Mouse (Mus musculus): ENCODE results near the gene Cybrd1. TPM values are rescaled to one million over a fixed set of nuclear protein-coding genes. Genes with fewer than 3 reads are reported as not detected.

Gene Cybrd1
- polyA plus RNA-seq, 1 experiment from 2014 or later = 2.8 TPM

GRCm38 (mm10) chr2:71155486-71155885 lies 37.8 kb downstream of the Cybrd1 start:
- H3K27me3 ChIP-seq = no peaks in the 10 kb centered on the region
- no peak overlapping the region for H3K9ac ChIP-seq (replicated peaks)
- no peak overlapping the region for H3K4me3 ChIP-seq (replicated peaks)
- ATAC-seq (ENCODE audit: insufficient number of reproducible peaks, insufficient read depth, low FRiP score, low TSS enrichment, low read depth) = no peak; the same call in none of the 2 replicates
- H3K9me3 ChIP-seq = peaks cover 4% of the 10 kb centered on the region; the same call in 1 of the 2 replicates
- H3K4me2 ChIP-seq = no peak overlapping the region
- 9% methylated on average over 8 of the region's 8 CpGs for WGBS
- H3K4me1 ChIP-seq (replicated peaks) = no peaks in the 10 kb centered on the region
- H3K36me3 ChIP-seq = no peaks in the 10 kb centered on the region
- no peak overlapping the region for H3K27ac ChIP-seq

GRCm38 (mm10) chr2:71156446-71156845 lies 38.7 kb downstream of the Cybrd1 start:
- Histone ChIP-seq H3K4me2 (no peak overlapping the region), H3K4me1 (replicated peaks) (no peaks in the 10 kb centered on the region), H3K27me3 (no peaks in the 10 kb centered on the region), H3K36me3 (no peaks in the 10 kb centered on the region), H3K9me3 (peaks cover 4% of the 10 kb centered on the region; the same call in 1 of the 2 replicates), H3K4me3 (replicated peaks) (no peak overlapping the region), H3K27ac (no peak overlapping the region), H3K9ac (replicated peaks) (no peak overlapping the region)
- 93% methylated on average over 8 of the region's 8 CpGs for WGBS
- ATAC-seq (ENCODE audit: insufficient number of reproducible peaks, insufficient read depth, low FRiP score, low TSS enrichment, low read depth) = no peak

- no peak for ATAC-seq (ENCODE audit: insufficient number of reproducible peaks, insufficient read depth, low FRiP score, low TSS enrichment, low read depth)
- Histone ChIP-seq H3K36me3 (no peaks in the 10 kb centered on the region), H3K9ac (replicated peaks) (no peak overlapping the region), H3K4me3 (replicated peaks) (no peak overlapping the region), H3K27ac (no peak overlapping the region), H3K4me1 (replicated peaks) (peaks cover 5% of the 10 kb centered on the region), H3K4me2 (no peak overlapping the region), H3K27me3 (no peaks in the 10 kb centered on the region), H3K9me3 (no peaks in the 10 kb centered on the region)
- 95% methylated on average over 8 of the region's 8 CpGs for WGBS
Observed at GRCm38 (mm10) chr2:71157881-71158280, 40.2 kb downstream of the Cybrd1 start.

- no peak overlapping the region for H3K9ac ChIP-seq (replicated peaks)
- 87% methylated on average over 16 of the region's 16 CpGs for WGBS
- no peak for ATAC-seq (ENCODE audit: insufficient number of reproducible peaks, insufficient read depth, low FRiP score, low TSS enrichment, low read depth)
- H3K9me3 ChIP-seq = no peaks in the 10 kb centered on the region
- H3K4me1 ChIP-seq (replicated peaks) = peaks cover 5% of the 10 kb centered on the region
- no peak overlapping the region for H3K4me3 ChIP-seq (replicated peaks)
- H3K4me2 ChIP-seq = no peak overlapping the region
- no peak overlapping the region for H3K27ac ChIP-seq
- H3K36me3 ChIP-seq = no peaks in the 10 kb centered on the region
- H3K27me3 ChIP-seq = no peaks in the 10 kb centered on the region
Observed at GRCm38 (mm10) chr2:71159576-71160306, 42.0 kb downstream of the Cybrd1 start.

GRCm38 (mm10) chr2:71160307-71160861 lies 42.7 kb downstream of the Cybrd1 start:
- H3K4me3 ChIP-seq (replicated peaks) = no peak overlapping the region
- H3K27ac ChIP-seq = no peak overlapping the region
- peaks cover 5% of the 10 kb centered on the region for H3K4me1 ChIP-seq (replicated peaks)
- H3K27me3 ChIP-seq = no peaks in the 10 kb centered on the region
- ATAC-seq (ENCODE audit: insufficient number of reproducible peaks, insufficient read depth, low FRiP score, low TSS enrichment, low read depth) = no peak
- no peaks in the 10 kb centered on the region for H3K36me3 ChIP-seq
- no peak overlapping the region for H3K9ac ChIP-seq (replicated peaks)
- H3K4me2 ChIP-seq = no peak overlapping the region
- 82% methylated on average over 11 of the region's 11 CpGs for WGBS
- no peaks in the 10 kb centered on the region for H3K9me3 ChIP-seq

GRCm38 (mm10) chr2:71161558-71161957 lies 43.8 kb downstream of the Cybrd1 start:
- H3K4me3 ChIP-seq (replicated peaks) = no peak overlapping the region
- H3K4me2 ChIP-seq = no peak overlapping the region
- 87% methylated on average over 7 of the region's 7 CpGs for WGBS
- ATAC-seq (ENCODE audit: insufficient number of reproducible peaks, insufficient read depth, low FRiP score, low TSS enrichment, low read depth) = no peak
- H3K36me3 ChIP-seq = no peaks in the 10 kb centered on the region
- H3K27me3 ChIP-seq = no peaks in the 10 kb centered on the region
- no peaks in the 10 kb centered on the region for H3K9me3 ChIP-seq
- no peak overlapping the region for H3K27ac ChIP-seq
- H3K4me1 ChIP-seq (replicated peaks) = peaks cover 5% of the 10 kb centered on the region
- H3K9ac ChIP-seq (replicated peaks) = no peak overlapping the region

GRCm38 (mm10) chr2:71162831-71163621 lies 45.3 kb downstream of the Cybrd1 start:
- H3K27ac ChIP-seq = no peak overlapping the region
- no peaks in the 10 kb centered on the region for H3K36me3 ChIP-seq
- no peak for ATAC-seq (ENCODE audit: insufficient number of reproducible peaks, insufficient read depth, low FRiP score, low TSS enrichment, low read depth)
- H3K27me3 ChIP-seq = no peaks in the 10 kb centered on the region
- 81% methylated on average over 25 of the region's 25 CpGs for WGBS
- no peaks in the 10 kb centered on the region for H3K9me3 ChIP-seq
- peaks cover 5% of the 10 kb centered on the region for H3K4me1 ChIP-seq (replicated peaks)
- H3K4me2 ChIP-seq = no peak overlapping the region
- no peak overlapping the region for H3K9ac ChIP-seq (replicated peaks)
- H3K4me3 ChIP-seq (replicated peaks) = no peak overlapping the region

- H3K4me3 ChIP-seq (replicated peaks) = no peak overlapping the region
- WGBS = 79% methylated on average over 4 of the region's 4 CpGs
Observed at GRCm38 (mm10) chr2:71167211-71167610, 49.5 kb downstream of the Cybrd1 start.

GRCm38 (mm10) chr2:71168461-71169021 lies 50.8 kb downstream of the Cybrd1 start:
- Histone ChIP-seq H3K4me2 (no peak overlapping the region), H3K4me3 (replicated peaks) (no peak overlapping the region), H3K27me3 (no peaks in the 10 kb centered on the region), H3K9me3 (no peaks in the 10 kb centered on the region), H3K27ac (no peak overlapping the region), H3K36me3 (no peaks in the 10 kb centered on the region), H3K4me1 (replicated peaks) (no peaks in the 10 kb centered on the region), H3K9ac (replicated peaks) (no peak overlapping the region)
- 65% methylated on average over 10 of the region's 10 CpGs for WGBS
- no peak for ATAC-seq (ENCODE audit: insufficient number of reproducible peaks, insufficient read depth, low FRiP score, low TSS enrichment, low read depth)

More at GRCm38 (mm10) chr2:71167211-71167610, 49.5 kb downstream of the Cybrd1 start:
- Histone ChIP-seq H3K9me3 (no peaks in the 10 kb centered on the region), H3K27me3 (no peaks in the 10 kb centered on the region), H3K4me2 (no peak overlapping the region), H3K27ac (no peak overlapping the region), H3K9ac (replicated peaks) (no peak overlapping the region), H3K36me3 (no peaks in the 10 kb centered on the region), H3K4me1 (replicated peaks) (peaks cover 5% of the 10 kb centered on the region)
- no peak for ATAC-seq (ENCODE audit: insufficient number of reproducible peaks, insufficient read depth, low FRiP score, low TSS enrichment, low read depth)

- no peaks in the 10 kb centered on the region for H3K36me3 ChIP-seq
- H3K27ac ChIP-seq = no peak overlapping the region
- no peak overlapping the region for H3K4me2 ChIP-seq
- no peaks in the 10 kb centered on the region for H3K4me1 ChIP-seq (replicated peaks)
- ATAC-seq (ENCODE audit: insufficient number of reproducible peaks, insufficient read depth, low FRiP score, low TSS enrichment, low read depth) = no peak
- no peaks in the 10 kb centered on the region for H3K27me3 ChIP-seq
- H3K4me3 ChIP-seq (replicated peaks) = no peak overlapping the region
- no peak overlapping the region for H3K9ac ChIP-seq (replicated peaks)
- 73% methylated on average over 3 of the region's 3 CpGs for WGBS
- H3K9me3 ChIP-seq = no peaks in the 10 kb centered on the region
Observed at GRCm38 (mm10) chr2:71173031-71173430, 55.3 kb downstream of the Cybrd1 start.

All from limb, embryonic 12.5 days (tissue).